11 mouse cellular contexts compared by ENCODE assay signal in genomic region chr4:59197078-59197424, GRCm38 (mm10). TPM values are rescaled to one million over a fixed set of nuclear protein-coding genes. Genes with fewer than 3 reads are reported as not detected.
DNase-seq lines count a peak whose midpoint lies in the region; ATAC-seq lines count a peak whose summit lies in the region.
"Had no signal": no experiment of that assay in that cellular context is flagged by ENCODE, and none has a peak within 500 bp of the region (broad histone marks: within the 10 kb centered on the region; RNA-seq: fewer than 3 reads in every experiment).

No protein-coding gene starts in this region.

- H3K27ac ChIP-seq in kidney, embryonic 16.5 days (ENCODE audit: low read length), result 0 out of 2 replicates have a peak overlapping the region, but pooled peaks have one; percentile 34
- H3K27ac ChIP-seq in embryonic facial prominence, embryonic 10.5 days (replicated peaks), result peak overlapping the region; percentile 67
- peak overlapping the region; percentile 82 for H3K27ac ChIP-seq in intestine, embryonic 16.5 days (ENCODE audit: low read length)
- no peak overlapping the region for H3K27ac ChIP-seq in neural tube, embryonic 11.5 days (ENCODE audit: low read depth, low read length)

- H3K4me2 ChIP-seq in kidney, embryonic 16.5 days (replicated peaks; ENCODE audit: low read depth, low read length), result peak overlapping the region; percentile 32
- peak overlapping the region; percentile 41 for H3K4me2 ChIP-seq in intestine, embryonic 16.5 days (ENCODE audit: low read depth, low read length)
- no peak overlapping the region for H3K4me2 ChIP-seq in neural tube, embryonic 11.5 days (ENCODE audit: low read depth)

- DNase-seq in kidney, adult 18-20 months, result no peak
- DNase-seq in embryonic facial prominence, embryonic 10.5 days (ENCODE audit: low spot score), result no peak
- no peak for DNase-seq in neural tube, embryonic 11.5 days (ENCODE audit: low spot score)
- DNase-seq in layer of hippocampus, postnatal 14 days (ENCODE audit: low spot score in 2 of 2), result no peak
- no peak for DNase-seq in Muller cell, postnatal 12 days (ENCODE audit: inconsistent ontology term)
- DNase-seq in left cerebral cortex, adult 11 months (ENCODE audit: low spot score), result no peak
- DNase-seq: kidney, adult 8-10 months; lung, adult 18-20 months had no signal

- H3K9ac ChIP-seq in kidney, embryonic 16.5 days (replicated peaks; ENCODE audit: low read length), result no peak overlapping the region
- no peak overlapping the region for H3K9ac ChIP-seq in intestine, embryonic 16.5 days (ENCODE audit: low read depth, low read length)
- H3K9ac ChIP-seq in neural tube, embryonic 11.5 days (ENCODE audit: low read length), result no peak overlapping the region

- H3K4me3 ChIP-seq in kidney, embryonic 16.5 days (ENCODE audit: low read length), result no peak overlapping the region
- H3K4me3 ChIP-seq in embryonic facial prominence, embryonic 10.5 days, result no peak overlapping the region
- H3K4me3 ChIP-seq in intestine, embryonic 16.5 days (ENCODE audit: low read length), result 0 out of 2 replicates have a peak overlapping the region, but pooled peaks have one; percentile 18
- H3K4me3 ChIP-seq in neural tube, embryonic 11.5 days (ENCODE audit: low read depth, low read length), result no peak overlapping the region

- ATAC-seq in kidney, embryonic 16.5 days (ENCODE audit: low FRiP score, low TSS enrichment), result no peak; the same call in 1 of the 2 replicates
- peak; percentile 25; the same call in 1 of the 2 replicates for ATAC-seq in intestine, embryonic 16.5 days
- ATAC-seq in neural tube, embryonic 11.5 days (ENCODE audit: insufficient read depth, low FRiP score, low TSS enrichment), result peak; percentile 9; the same call in 1 of the 2 replicates

- H3K36me3 ChIP-seq in kidney, embryonic 16.5 days (ENCODE audit: insufficient read depth, low read length), result no peaks in the 10 kb centered on the region
- 0 out of 2 replicates have a peak, but pooled peaks cover 3% of the 10 kb centered on the region for H3K36me3 ChIP-seq in embryonic facial prominence, embryonic 10.5 days (replicated peaks)
- H3K36me3 ChIP-seq in intestine, embryonic 16.5 days (ENCODE audit: control insufficient read depth, insufficient read depth, low read length), result no peaks in the 10 kb centered on the region
- H3K36me3 ChIP-seq in neural tube, embryonic 11.5 days (ENCODE audit: control insufficient read depth, insufficient read depth, low read length), result no peaks in the 10 kb centered on the region

- H3K4me1 ChIP-seq in kidney, embryonic 16.5 days (ENCODE audit: insufficient read depth, low read length), result peaks cover 28% of the 10 kb centered on the region
- H3K4me1 ChIP-seq in embryonic facial prominence, embryonic 10.5 days, result peaks cover 31% of the 10 kb centered on the region
- H3K4me1 ChIP-seq in intestine, embryonic 16.5 days (ENCODE audit: control insufficient read depth, insufficient read depth, low read length), result peaks cover 45% of the 10 kb centered on the region
- H3K4me1 ChIP-seq in neural tube, embryonic 11.5 days (ENCODE audit: control insufficient read depth, insufficient read depth, low read length), result peaks cover 14% of the 10 kb centered on the region

- no peaks in the 10 kb centered on the region for H3K9me3 ChIP-seq in kidney, embryonic 16.5 days (ENCODE audit: low read length)
- H3K9me3 ChIP-seq in embryonic facial prominence, embryonic 10.5 days, result no peaks in the 10 kb centered on the region
- H3K9me3 ChIP-seq in intestine, embryonic 16.5 days (ENCODE audit: control insufficient read depth, low read length), result no peaks in the 10 kb centered on the region
- no peaks in the 10 kb centered on the region for H3K9me3 ChIP-seq in neural tube, embryonic 11.5 days (ENCODE audit: control insufficient read depth, low read length)

- 21% methylated on average over 6 of the region's 6 CpGs for whole genome bisulfite sequencing in kidney, embryonic 16.5 days
- 46% methylated on average over 6 of the region's 6 CpGs for WGBS in embryonic facial prominence, embryonic 10.5 days
- WGBS in intestine, embryonic 16.5 days, result 32% methylated on average over 6 of the region's 6 CpGs
- 56% methylated on average over 6 of the region's 6 CpGs for WGBS in neural tube, embryonic 11.5 days

- H3K27me3 ChIP-seq in kidney, embryonic 16.5 days (ENCODE audit: insufficient read depth, low read length), result no peaks in the 10 kb centered on the region
- no peaks in the 10 kb centered on the region for H3K27me3 ChIP-seq in embryonic facial prominence, embryonic 10.5 days (replicated peaks; ENCODE audit: low read depth, poor library complexity, severe bottlenecking)
- H3K27me3 ChIP-seq in intestine, embryonic 16.5 days (replicated peaks; ENCODE audit: control insufficient read depth, insufficient read depth, low read length), result no peaks in the 10 kb centered on the region
- no peaks in the 10 kb centered on the region for H3K27me3 ChIP-seq in neural tube, embryonic 11.5 days (ENCODE audit: control insufficient read depth, insufficient read depth, low read length)

RNA-seq across cellular contexts. Expression of gene Ugcg, which starts 8.0 kb away (rescaled TPM):
- 6.6 and 6.7 TPM in 2 replicates for polyA plus RNA-seq in kidney, embryonic 16.5 days (2015; fragmentation: Nextera tagmentation; extraction: Ambion mirVana)
- 9.1 and 9.9 TPM in 2 replicates for polyA plus RNA-seq in embryonic facial prominence, embryonic 10.5 days (2016; fragmentation: Nextera tagmentation; extraction: Ambion mirVana)
- polyA plus RNA-seq in intestine, embryonic 16.5 days (2015; fragmentation: Nextera tagmentation; extraction: Ambion mirVana), result 6.9 and 7.8 TPM in 2 replicates
- polyA plus RNA-seq in neural tube, embryonic 11.5 days (2014; fragmentation: Nextera tagmentation; extraction: Ambion mirVana), result 12.1 and 12.4 TPM in 2 replicates
- 10 to 100 TPM; 78.2 to 78.4 TPM for total RNA-seq in layer of hippocampus, postnatal 14 days (2021)

RNA-seq across cellular contexts. Expression of gene AI481877, which starts 58.3 kb away (rescaled TPM):
- not detected in 2 replicates for polyA plus RNA-seq in kidney, embryonic 16.5 days (2015; fragmentation: Nextera tagmentation; extraction: Ambion mirVana)
- 0.03 TPM in 1 of 2 replicates, not detected in the other for polyA plus RNA-seq in embryonic facial prominence, embryonic 10.5 days (2016; fragmentation: Nextera tagmentation; extraction: Ambion mirVana)
- polyA plus RNA-seq in intestine, embryonic 16.5 days (2015; fragmentation: Nextera tagmentation; extraction: Ambion mirVana), result not detected in 2 replicates
- polyA plus RNA-seq in neural tube, embryonic 11.5 days (2014; fragmentation: Nextera tagmentation; extraction: Ambion mirVana), result not detected in 2 replicates
- total RNA-seq in layer of hippocampus, postnatal 14 days (2021), result not detected
- total RNA-seq: gastrocnemius, adult 8-10 months had no signal
